Mouse (Mus musculus) left cerebral cortex, adult 2 months (tissue): ENCODE measurements at regions not wholly inside any gene's neighbourhood (a gene's known extent, or its start where the extent isn't known, plus 50 kb on each side); places are given as distances from the start of the nearest gene placed in this dataset.

Experiments used
- DNase-seq, 2 experiments: peaks; one replicate each; pipeline ENCODE4 v3.0.0; 2021 to 2022; ENCODE audit warnings: low spot score in 2 of 2, mixed read lengths in 1 of 2; ENCODE audit errors: extremely low spot score in 1 of 2
- H3K27ac ChIP-seq: fragments of 200-600 bp; 2 replicates; pipeline ENCODE4 v1.8.1; 2022
- H3K4me3 ChIP-seq: fragments of 200-600 bp; 2 replicates; pipeline ENCODE4 v1.8.1; 2022
- CTCF ChIP-seq: fragments of 200-600 bp; IDR thresholded peaks from 2 replicates; pipeline ENCODE4 v1.8.1; 2022; ENCODE audit warnings: antibody characterized with exemption, mild to moderate bottlenecking, moderate library complexity
- intact Hi-C: fragments of 180-260 bp; cut with DNase I; formaldehyde crosslinking; loops from one replicate; pipeline ENCODE4 v1.15.1; 2025

- Histone ChIP-seq H3K27ac (no peak overlapping the region), H3K4me3 (no peak overlapping the region)
- intact Hi-C loops, result loop anchor here (5.0 kb wide), 1 partner anchor 111 kb away; no protein-coding TSS in a partner anchor
- no peak for TF ChIP-seq CTCF
- DNase-seq, result no peak
Measured at GRCm38 (mm10) chr10:95102981-95103380, 158.3 kb upstream of the Plxnc1 start.

GRCm38 (mm10) chr10:95099906-95100305 lies 155.3 kb upstream of the Plxnc1 start:
- H3K4me3 ChIP-seq, result no peak overlapping the region
- DNase-seq, result no peak
- no peak for TF ChIP-seq CTCF
- intact Hi-C loops, result loop anchor here (5.0 kb wide), 1 partner anchor 108 kb away; no protein-coding TSS in a partner anchor
- no peak overlapping the region for H3K27ac ChIP-seq

GRCm38 (mm10) chr10:95095847-95096246 lies 151.2 kb upstream of the Plxnc1 start:
- no peak overlapping the region for H3K4me3 ChIP-seq
- TF ChIP-seq CTCF, result no peak
- no peak overlapping the region for H3K27ac ChIP-seq
- DNase-seq, result no peak
- intact Hi-C loops, result no loop called here

- intact Hi-C loops, result no loop called here
- Histone ChIP-seq H3K4me3 (no peak overlapping the region), H3K27ac (no peak overlapping the region)
- TF ChIP-seq CTCF, result no peak
- DNase-seq, result no peak
Measured at GRCm38 (mm10) chr10:95094771-95095170, 150.1 kb upstream of the Plxnc1 start.

GRCm38 (mm10) chr10:95093266-95093665 lies 148.6 kb upstream of the Plxnc1 start:
- intact Hi-C loops, result no loop called here
- no peak for DNase-seq
- Histone ChIP-seq H3K27ac (no peak overlapping the region), H3K4me3 (no peak overlapping the region)
- TF ChIP-seq CTCF, result no peak

- H3K4me3 ChIP-seq, result no peak overlapping the region
- intact Hi-C loops, result no loop called here
- no peak for DNase-seq
- no peak overlapping the region for H3K27ac ChIP-seq
- no peak for TF ChIP-seq CTCF
Measured at GRCm38 (mm10) chr10:95091086-95091485, 146.5 kb upstream of the Plxnc1 start.

- H3K27ac ChIP-seq, result no peak overlapping the region
- no peak for DNase-seq
- intact Hi-C loops, result no loop called here
- no peak overlapping the region for H3K4me3 ChIP-seq
- no peak for TF ChIP-seq CTCF
Measured at GRCm38 (mm10) chr10:95090641-95091040, 146.0 kb upstream of the Plxnc1 start.

GRCm38 (mm10) chr10:95090035-95090434 lies 145.4 kb upstream of the Plxnc1 start:
- intact Hi-C loops, result no loop called here
- Histone ChIP-seq H3K4me3 (no peak overlapping the region), H3K27ac (no peak overlapping the region)
- DNase-seq, result no peak
- TF ChIP-seq CTCF, result peak; percentile 4; the same call in 1 of the 2 replicates

- no peak overlapping the region for H3K27ac ChIP-seq
- intact Hi-C loops, result loop anchor here (1.0 to 5.0 kb wide), 5 partner anchors 96 to 388 kb away; partner anchors contain the start of genes Cradd and Socs2
- DNase-seq, result peak; percentile 63 to 65
- H3K4me3 ChIP-seq, result no peak overlapping the region
- TF ChIP-seq CTCF, result peak; percentile 71
Measured at GRCm38 (mm10) chr10:95087864-95088570, 143.4 kb upstream of the Plxnc1 start.

- intact Hi-C loops, result loop anchor here (5.0 kb wide), 3 partner anchors 94 to 236 kb away; partner anchors contain the start of gene Cradd
- no peak for TF ChIP-seq CTCF
- no peak for DNase-seq
- H3K27ac ChIP-seq, result no peak overlapping the region
- H3K4me3 ChIP-seq, result no peak overlapping the region
Measured at GRCm38 (mm10) chr10:95086755-95087154, 142.1 kb upstream of the Plxnc1 start.

- intact Hi-C loops, result loop anchor here (5.0 kb wide), 3 partner anchors 93 to 237 kb away; partner anchors contain the start of gene Cradd
- no peak for DNase-seq
- no peak for TF ChIP-seq CTCF
- Histone ChIP-seq H3K27ac (no peak overlapping the region; the same call in 1 of the 2 replicates), H3K4me3 (no peak overlapping the region)
Measured at GRCm38 (mm10) chr10:95085688-95086268, 141.1 kb upstream of the Plxnc1 start.

GRCm38 (mm10) chr10:95083341-95084148 lies 138.9 kb upstream of the Plxnc1 start:
- TF ChIP-seq CTCF, result no peak
- no peak for DNase-seq
- no peak overlapping the region for H3K4me3 ChIP-seq
- intact Hi-C loops, result loop anchor here (5.0 kb wide), 1 partner anchor 71 kb away; no protein-coding TSS in a partner anchor
- no peak overlapping the region for H3K27ac ChIP-seq
